ENCODE assay signal across 8 mouse cellular contexts in genomic region chr9:61368567-61369240, GRCm38 (mm10). TPM values are rescaled to one million over a fixed set of nuclear protein-coding genes. Genes with fewer than 3 reads are reported as not detected.
DNase-seq lines count a peak whose midpoint lies in the region; ATAC-seq and TF ChIP-seq lines count a peak whose summit lies in the region.

No protein-coding gene starts in this region.

- peaks cover 6% of the 10 kb centered on the region for H3K4me1 ChIP-seq in ES-Bruce4 (ENCODE audit: control insufficient read depth, insufficient read depth, low read length)
- H3K4me1 ChIP-seq in forebrain, embryonic 13.5 days, result peaks cover 35% of the 10 kb centered on the region
- peaks cover 41% of the 10 kb centered on the region for H3K4me1 ChIP-seq in hindbrain, embryonic 15.5 days (replicated peaks)
- peaks cover 28% of the 10 kb centered on the region for H3K4me1 ChIP-seq in liver, embryonic 11.5 days (replicated peaks; ENCODE audit: control insufficient read depth, insufficient read depth, low read length)
- peaks cover 33% of the 10 kb centered on the region for H3K4me1 ChIP-seq in neural tube, embryonic 12.5 days

- ATAC-seq in forebrain, embryonic 13.5 days, result no peak
- ATAC-seq in hindbrain, embryonic 15.5 days (ENCODE audit: low FRiP score, low read depth), result no peak
- ATAC-seq in liver, embryonic 11.5 days (replicated peaks; ENCODE audit: low FRiP score), result no peak
- ATAC-seq in neural tube, embryonic 12.5 days (ENCODE audit: low FRiP score, low read depth), result no peak

- TF ChIP-seq CTCF in ES-Bruce4 (IDR thresholded peaks at IDR 0.05; ENCODE audit: low read depth, low read length), result no peak

- no peaks in the 10 kb centered on the region for H3K36me3 ChIP-seq in ES-Bruce4 (ENCODE audit: control insufficient read depth, insufficient read depth, low read length, poor library complexity, severe bottlenecking)
- no peaks in the 10 kb centered on the region for H3K36me3 ChIP-seq in forebrain, embryonic 13.5 days (ENCODE audit: poor library complexity, severe bottlenecking)
- no peaks in the 10 kb centered on the region for H3K36me3 ChIP-seq in hindbrain, embryonic 15.5 days
- H3K36me3 ChIP-seq in liver, embryonic 11.5 days (ENCODE audit: control insufficient read depth, insufficient read depth, low read length), result no peaks in the 10 kb centered on the region
- H3K36me3 ChIP-seq in neural tube, embryonic 12.5 days, result no peaks in the 10 kb centered on the region

- peak; percentile 80 for DNase-seq in adrenal gland, adult 8-10 months
- peak; percentile 64 for DNase-seq in liver, embryonic 11.5 days (ENCODE audit: low spot score)
- DNase-seq in T-cell, adult 2 months (ENCODE audit: low spot score), result no peak
- DNase-seq in layer of hippocampus, postnatal 25 days (ENCODE audit: extremely low spot score in 1 of 2, low spot score in 1 of 2), result no peak

- peak overlapping the region; percentile 63 for H3K4me2 ChIP-seq in forebrain, embryonic 13.5 days
- H3K4me2 ChIP-seq in hindbrain, embryonic 15.5 days, result peak overlapping the region; percentile 53
- H3K4me2 ChIP-seq in liver, embryonic 11.5 days, result peak overlapping the region; percentile 58
- H3K4me2 ChIP-seq in neural tube, embryonic 12.5 days (replicated peaks), result peak overlapping the region; percentile 57

- no peaks in the 10 kb centered on the region for H3K9me3 ChIP-seq in ES-Bruce4 (replicated peaks; ENCODE audit: control insufficient read depth, insufficient read depth, low read length, poor library complexity, severe bottlenecking)
- H3K9me3 ChIP-seq in forebrain, embryonic 13.5 days (replicated peaks), result no peaks in the 10 kb centered on the region
- H3K9me3 ChIP-seq in hindbrain, embryonic 15.5 days, result no peaks in the 10 kb centered on the region
- H3K9me3 ChIP-seq in liver, embryonic 11.5 days (ENCODE audit: control insufficient read depth, low read length), result no peaks in the 10 kb centered on the region
- no peaks in the 10 kb centered on the region for H3K9me3 ChIP-seq in neural tube, embryonic 12.5 days

- TF ChIP-seq POLR2A in ES-Bruce4 (IDR thresholded peaks at IDR 0.05; ENCODE audit: insufficient read depth, low read length), result no peak

- TF ChIP-seq EP300 in ES-Bruce4 (IDR thresholded peaks at IDR 0.05; ENCODE audit: insufficient read depth, low read depth, low read length), result 0 out of 2 replicates have a peak, but pooled peaks have one; percentile 70

- peak overlapping the region; percentile 58 for H3K4me3 ChIP-seq in ES-Bruce4 (ENCODE audit: low read depth, low read length)
- H3K4me3 ChIP-seq in forebrain, embryonic 13.5 days, result no peak overlapping the region
- H3K4me3 ChIP-seq in hindbrain, embryonic 15.5 days, result no peak overlapping the region
- H3K4me3 ChIP-seq in liver, embryonic 11.5 days (ENCODE audit: low read depth, low read length), result no peak overlapping the region
- H3K4me3 ChIP-seq in neural tube, embryonic 12.5 days, result no peak overlapping the region

- H3K27me3 ChIP-seq in ES-Bruce4 (ENCODE audit: control insufficient read depth, insufficient read depth, low read length, poor library complexity, severe bottlenecking), result no peaks in the 10 kb centered on the region
- H3K27me3 ChIP-seq in forebrain, embryonic 13.5 days, result peaks cover 39% of the 10 kb centered on the region
- H3K27me3 ChIP-seq in hindbrain, embryonic 15.5 days, result peaks cover 15% of the 10 kb centered on the region; the same call in 1 of the 2 replicates
- peaks cover 56% of the 10 kb centered on the region for H3K27me3 ChIP-seq in liver, embryonic 11.5 days (replicated peaks; ENCODE audit: control insufficient read depth, insufficient read depth, low read length)
- H3K27me3 ChIP-seq in neural tube, embryonic 12.5 days (replicated peaks), result peaks cover 15% of the 10 kb centered on the region

- H3K9ac ChIP-seq in ES-Bruce4 (ENCODE audit: low read depth, poor library complexity, severe bottlenecking), result peak overlapping the region; percentile 56
- no peak overlapping the region for H3K9ac ChIP-seq in forebrain, embryonic 13.5 days
- H3K9ac ChIP-seq in hindbrain, embryonic 15.5 days, result no peak overlapping the region
- no peak overlapping the region for H3K9ac ChIP-seq in liver, embryonic 11.5 days (ENCODE audit: low read depth, low read length)
- no peak overlapping the region for H3K9ac ChIP-seq in neural tube, embryonic 12.5 days

- 1% methylated on average over 12 of the region's 12 CpGs for WGBS in forebrain, embryonic 13.5 days
- 1% methylated on average over 12 of the region's 12 CpGs for WGBS in hindbrain, embryonic 15.5 days
- WGBS in liver, embryonic 11.5 days, result 2% methylated on average over 12 of the region's 12 CpGs
- under 1% methylated on average over 12 of the region's 12 CpGs for WGBS in neural tube, embryonic 12.5 days

- H3K27ac ChIP-seq in ES-Bruce4 (ENCODE audit: insufficient read depth, low read length), result no peak overlapping the region; the same call in 1 of the 2 replicates
- H3K27ac ChIP-seq in forebrain, embryonic 13.5 days, result peak overlapping the region; percentile 85
- H3K27ac ChIP-seq in hindbrain, embryonic 15.5 days (replicated peaks), result peak overlapping the region; percentile 66
- H3K27ac ChIP-seq in liver, embryonic 11.5 days (ENCODE audit: low read depth, low read length), result no peak overlapping the region
- 0 out of 2 replicates have a peak overlapping the region, but pooled peaks have one; percentile 46 for H3K27ac ChIP-seq in neural tube, embryonic 12.5 days

RNA-seq across cellular contexts. Expression of gene Tle3, which starts 3.5 kb away (rescaled TPM):
- polyA plus RNA-seq in ES-Bruce4 (2011; ENCODE audit: insufficient read depth, insufficient read length, low read depth, missing spikeins), result 122 and 146 TPM in 2 replicates
- 100 to 1,000 TPM; 100 to 139 (median 108) TPM for total RNA-seq in adrenal gland, adult 8-10 months (2022)
- polyA plus RNA-seq in forebrain, embryonic 13.5 days (2015; fragmentation: Nextera tagmentation; extraction: Ambion mirVana), result 36.6 and 39.2 TPM in 2 replicates
- 23.6 and 28.8 TPM in 2 replicates for polyA plus RNA-seq in hindbrain, embryonic 15.5 days (2015; fragmentation: Nextera tagmentation; extraction: Ambion mirVana)
- polyA plus RNA-seq in liver, embryonic 11.5 days (2014; fragmentation: Nextera tagmentation; extraction: Ambion mirVana), result 15.0 and 15.8 TPM in 2 replicates
- 55.5 and 58.7 TPM in 2 replicates for polyA plus RNA-seq in neural tube, embryonic 12.5 days (2016; fragmentation: Nextera tagmentation; extraction: Ambion mirVana)
- total RNA-seq in layer of hippocampus, postnatal 25 days (2021), result 10 to 100 TPM; 57.3 to 64.0 TPM

Comparison
In these comparisons a context has a peak if more than half of its experiments do, and no peak if none do; other contexts are left out.
1. H3K27ac ChIP-seq: peak in forebrain, embryonic 13.5 days (single experiment), hindbrain, embryonic 15.5 days (single experiment) and neural tube, embryonic 12.5 days (single experiment); none in ES-Bruce4 (single experiment) and liver, embryonic 11.5 days (single experiment).
2. DNase-seq: peak in adrenal gland, adult 8-10 months (single experiment) and liver, embryonic 11.5 days (single experiment); none in T-cell, adult 2 months (single experiment) and layer of hippocampus, postnatal 25 days (0 of 2).
3. Peak in every context shown above with its lines, with median percentiles within 50 percentile points of each other: H3K4me2 ChIP-seq.